Mouse (Mus musculus): ENCODE measurements around the gene Fads3.
A peak's percentile ranks its signal among the peaks of the same experiment; 100 is the strongest.

Gene Fads3

GRCm38 (mm10) chr19:10070186-10070980 lies 29.0 kb downstream of the Fads3 start:
- no peak for DNase-seq (ENCODE audit: low spot score)

GRCm38 (mm10) chr19:10071166-10071565 lies 29.8 kb downstream of the Fads3 start:
- no peak for DNase-seq (ENCODE audit: low spot score)

- DNase-seq (ENCODE audit: low spot score): no peak
Measured at GRCm38 (mm10) chr19:10071892-10072291, 30.5 kb downstream of the Fads3 start.

- no peak for DNase-seq (ENCODE audit: low spot score)
Measured at GRCm38 (mm10) chr19:10073145-10073544, 31.8 kb downstream of the Fads3 start.

- DNase-seq (ENCODE audit: low spot score): no peak
Measured at GRCm38 (mm10) chr19:10078392-10078791, 37.0 kb downstream of the Fads3 start.

- no peak for DNase-seq (ENCODE audit: low spot score)
Measured at GRCm38 (mm10) chr19:10080384-10080783, 39.0 kb downstream of the Fads3 start.

GRCm38 (mm10) chr19:10082105-10082504 lies 40.7 kb downstream of the Fads3 start:
- no peak for DNase-seq (ENCODE audit: low spot score)

- DNase-seq (ENCODE audit: low spot score): no peak
Measured at GRCm38 (mm10) chr19:10085454-10085853, 44.1 kb downstream of the Fads3 start.

- no peak for DNase-seq (ENCODE audit: low spot score)
Measured at GRCm38 (mm10) chr19:10086976-10087375, 45.6 kb downstream of the Fads3 start.

GRCm38 (mm10) chr19:10093829-10094228 lies 52.5 kb downstream of the Fads3 start:
- no peak for DNase-seq (ENCODE audit: low spot score)

- no peak for DNase-seq (ENCODE audit: low spot score)
Measured at GRCm38 (mm10) chr19:10094695-10095094, 53.3 kb downstream of the Fads3 start.

GRCm38 (mm10) chr19:10096371-10096876 lies 55.1 kb downstream of the Fads3 start:
- no peak for DNase-seq (ENCODE audit: low spot score)

- no peak for DNase-seq (ENCODE audit: low spot score)
Measured at GRCm38 (mm10) chr19:10097826-10098225, 56.5 kb downstream of the Fads3 start.

GRCm38 (mm10) chr19:10100631-10101071 lies 59.3 kb downstream of the Fads3 start:
- peak; percentile 85 for DNase-seq (ENCODE audit: low spot score)

GRCm38 (mm10) chr19:10101341-10102053 lies 60.1 kb downstream of the Fads3 start, which contains the start of gene Fads2:
Gene Fads2, minus strand, starts transcription at chr19:10101746.
- peak; percentile 90 for DNase-seq (ENCODE audit: low spot score)

GRCm38 (mm10) chr19:10102054-10102700 lies 60.8 kb downstream of the Fads3 start:
- DNase-seq (ENCODE audit: low spot score): no peak

GRCm38 (mm10) chr19:10104234-10104633 lies 62.9 kb downstream of the Fads3 start:
- DNase-seq (ENCODE audit: low spot score): peak; percentile 32

- no peak for DNase-seq (ENCODE audit: low spot score)
Measured at GRCm38 (mm10) chr19:10105034-10105493, 63.7 kb downstream of the Fads3 start.

- no peak for DNase-seq (ENCODE audit: low spot score)
Measured at GRCm38 (mm10) chr19:10106634-10107033, 65.3 kb downstream of the Fads3 start.

- no peak for DNase-seq (ENCODE audit: low spot score)
Measured at GRCm38 (mm10) chr19:10107051-10107611, 65.8 kb downstream of the Fads3 start.

GRCm38 (mm10) chr19:10108129-10108528 lies 66.8 kb downstream of the Fads3 start:
- DNase-seq (ENCODE audit: low spot score): no peak

- no peak for DNase-seq (ENCODE audit: low spot score)
Measured at GRCm38 (mm10) chr19:10108666-10109065, 67.3 kb downstream of the Fads3 start.

All from ovary, postnatal 36 days (tissue).